Mouse (Mus musculus) spleen, adult 2 months (tissue): Measurements from ENCODE around the gene Mat2a. TPM values are rescaled to one million over a fixed set of nuclear protein-coding genes. Genes with fewer than 3 reads are reported as not detected.

Experiments used
- DNase-seq, 2 experiments: peaks; one replicate each; pipeline versions ENCODE4 v3.0.0 to v3.0.0-alpha.2; 2012 to 2021; ENCODE audit warnings: low spot score in 2 of 2, low read depth in 1 of 2
- H3K27ac ChIP-seq: fragments of 200-500 bp; 2 replicates; pipeline ENCODE4 v1.5.1; 2012; ENCODE audit warnings: low read length, inconsistent platforms; ENCODE audit not compliant: insufficient read depth
- H3K27me3 ChIP-seq: fragments of 200-500 bp; 2 replicates; pipeline ENCODE4 v1.6.1; 2012; ENCODE audit warnings: mild to moderate bottlenecking, moderate library complexity, low read length, inconsistent platforms; ENCODE audit not compliant: control insufficient read depth, insufficient read depth
- H3K36me3 ChIP-seq: fragments of 200-500 bp; 2 replicates; pipeline ENCODE4 v1.6.1; 2012; ENCODE audit warnings: mild to moderate bottlenecking, low read length, inconsistent platforms; ENCODE audit not compliant: control insufficient read depth, insufficient read depth
- H3K4me1 ChIP-seq: fragments of 200-500 bp; 2 replicates; pipeline ENCODE4 v1.6.1; 2011; ENCODE audit warnings: inconsistent platforms; ENCODE audit not compliant: control insufficient read depth, insufficient read depth, insufficient read length
- H3K4me3 ChIP-seq: fragments of 200-500 bp; 2 replicates; pipeline ENCODE4 v1.5.1; 2011; ENCODE audit warnings: mild to moderate bottlenecking, inconsistent platforms; ENCODE audit not compliant: insufficient read depth, insufficient read length; ENCODE audit errors: extremely low read depth
- CTCF ChIP-seq: fragments of 200-500 bp; IDR thresholded peaks from 2 replicates; pipeline ENCODE4 v1.5.1; 2011; ENCODE audit warnings: mild to moderate bottlenecking, inconsistent platforms; ENCODE audit not compliant: insufficient read depth, insufficient read length, insufficient replicate concordance; ENCODE audit errors: extremely low read depth
- POLR2A ChIP-seq: fragments of 200-500 bp; IDR thresholded peaks from 2 replicates; pipeline ENCODE4 v1.6.1; 2011; ENCODE audit warnings: low read depth, low read length, inconsistent platforms
- WGBS: fragments of 180-500 bp; shearing (Covaris S2); methylation state at CpG from one replicate; pipeline ENCODE4 v1.1.7; 2018; 5-methylcytosine and 5-hydroxymethylcytosine counted together
- polyA plus RNA-seq: library from polyadenylated mRNA; depleted of rRNA; stranded (reverse); fragments of >200 nt; gene quantifications from 2 replicates; pipeline ENCODE4 v1.2.3, GENCODE M21; 2012

Gene Mat2a
- polyA plus RNA-seq, 1 experiment: 45.0 TPM

DNA sequence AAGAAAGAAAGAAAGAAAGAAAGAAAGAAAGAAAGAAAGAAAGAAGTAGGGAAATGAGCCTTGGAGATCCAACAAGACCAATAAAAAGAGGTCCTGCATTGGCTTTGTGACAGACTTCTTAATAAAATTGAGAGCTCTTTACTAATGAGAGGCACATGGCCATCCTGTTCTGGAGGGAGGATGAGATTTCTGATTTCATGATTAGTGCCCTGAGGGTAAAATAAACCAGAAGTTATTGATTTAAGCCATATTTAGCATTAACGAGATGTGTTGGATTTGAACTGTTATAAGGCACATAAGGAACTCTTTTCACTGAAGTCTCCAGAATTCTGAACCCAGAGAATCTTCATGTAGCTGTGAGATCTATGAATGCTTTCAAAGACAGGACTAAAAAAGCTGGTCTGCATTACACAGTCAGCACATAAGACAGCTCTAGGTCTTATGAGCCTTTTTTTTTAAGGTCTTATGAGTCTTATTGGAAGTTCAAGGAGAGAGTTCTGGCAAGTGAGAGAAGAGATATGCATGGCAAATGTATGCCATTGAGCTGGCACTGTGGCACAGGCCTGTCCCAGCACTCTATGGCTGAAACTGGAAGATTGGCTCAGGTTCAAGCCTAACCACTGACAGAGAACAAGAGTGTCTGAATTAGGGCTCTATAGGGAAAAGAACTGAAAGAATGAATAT, 3.7 kb upstream of the Mat2a start:
- no peak for DNase-seq
- Histone ChIP-seq H3K36me3 (no peaks in the 10 kb centered on the region), H3K27ac (no peak overlapping the region), H3K4me1 (peaks cover 5% of the 10 kb centered on the region; the same call in 1 of the 2 replicates), H3K4me3 (no peak overlapping the region), H3K27me3 (no peaks in the 10 kb centered on the region)
- 96% methylated on average over 1 of the region's 1 CpGs for WGBS
- no peak for TF ChIP-seq CTCF
- no peak for TF ChIP-seq POLR2A

DNA sequence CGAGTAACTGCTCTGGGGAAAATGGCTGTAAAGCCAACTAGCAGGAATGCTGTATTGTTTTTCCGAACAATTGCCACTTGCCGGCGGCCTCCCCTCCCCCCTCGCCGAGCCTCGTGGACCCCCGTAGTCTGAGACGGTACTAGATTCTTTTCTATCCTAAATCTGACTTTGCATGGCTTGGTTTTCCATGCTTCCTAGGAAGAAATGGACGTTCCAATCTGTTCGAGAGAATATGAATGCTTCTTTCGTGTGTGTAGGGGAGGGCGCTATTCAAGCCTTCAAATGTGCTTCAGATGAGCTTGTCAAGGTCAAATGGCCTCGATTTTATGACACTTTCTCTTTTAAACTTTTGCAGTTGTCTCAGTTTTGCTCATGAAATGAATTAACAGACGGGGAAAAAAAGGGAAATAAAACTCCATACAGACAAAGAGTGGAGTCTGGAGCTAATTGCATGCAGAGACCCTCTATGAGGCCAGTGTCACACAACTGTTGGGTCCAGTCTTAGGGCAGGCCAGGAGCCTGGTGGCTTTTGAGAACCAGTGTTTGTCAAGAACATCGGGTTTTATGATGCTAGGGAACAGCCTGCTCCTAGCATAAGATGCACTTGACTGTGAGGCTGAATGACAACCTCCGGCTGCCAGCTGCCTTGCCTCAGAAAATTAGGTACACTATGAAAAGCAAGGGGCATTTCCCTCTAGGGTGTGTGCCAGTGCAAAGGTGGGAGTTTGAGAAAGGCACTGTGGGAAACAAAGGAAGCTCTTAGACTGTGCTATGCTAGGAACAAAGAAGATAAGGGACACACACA, 1.0 kb upstream of the Mat2a start:
- Histone ChIP-seq H3K4me3 (peak overlapping the region; percentile 99), H3K27ac (peak overlapping the region; percentile 100), H3K27me3 (no peaks in the 10 kb centered on the region), H3K4me1 (peaks cover 5% of the 10 kb centered on the region; the same call in 1 of the 2 replicates), H3K36me3 (peaks cover 15% of the 10 kb centered on the region)
- no peak for DNase-seq
- TF ChIP-seq POLR2A (no peak), CTCF (no peak)
- 6% methylated on average over 17 of the region's 17 CpGs for WGBS

DNA sequence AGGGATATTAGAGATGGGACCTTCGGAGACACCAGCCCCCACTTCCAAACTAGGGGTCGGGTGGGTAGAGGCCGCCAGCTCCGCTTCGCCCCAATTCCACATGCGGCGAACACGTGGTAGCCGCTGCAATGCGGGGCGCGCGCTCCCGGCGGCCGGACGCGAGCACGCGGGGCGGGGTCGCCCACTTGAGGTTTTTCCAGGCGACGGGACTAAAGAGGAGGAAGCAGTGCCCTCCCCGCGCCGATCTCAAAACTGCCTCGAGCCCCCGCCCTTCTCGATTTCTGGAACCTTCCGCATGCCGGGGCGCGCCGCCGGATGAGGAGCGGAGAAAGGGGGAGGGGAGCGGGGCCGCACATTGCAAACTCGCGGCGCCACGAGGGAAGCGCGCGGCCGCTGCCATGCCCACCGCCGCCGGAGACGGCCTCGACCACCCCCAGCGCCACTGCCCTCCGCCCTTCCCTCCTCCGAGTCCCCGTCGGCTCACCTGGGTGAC, 450 bp downstream of the Mat2a start:
- Histone ChIP-seq H3K4me3 (peak overlapping the region; percentile 99), H3K4me1 (peaks cover 5% of the 10 kb centered on the region; the same call in 1 of the 2 replicates), H3K27me3 (no peaks in the 10 kb centered on the region), H3K27ac (peak overlapping the region; percentile 100), H3K36me3 (peaks cover 22% of the 10 kb centered on the region)
- DNase-seq: peak; percentile 72 to 89
- under 1% methylated on average over 56 of the region's 57 CpGs for WGBS
- TF ChIP-seq POLR2A (no peak; the same call in 1 of the 2 replicates), CTCF (no peak)

DNA sequence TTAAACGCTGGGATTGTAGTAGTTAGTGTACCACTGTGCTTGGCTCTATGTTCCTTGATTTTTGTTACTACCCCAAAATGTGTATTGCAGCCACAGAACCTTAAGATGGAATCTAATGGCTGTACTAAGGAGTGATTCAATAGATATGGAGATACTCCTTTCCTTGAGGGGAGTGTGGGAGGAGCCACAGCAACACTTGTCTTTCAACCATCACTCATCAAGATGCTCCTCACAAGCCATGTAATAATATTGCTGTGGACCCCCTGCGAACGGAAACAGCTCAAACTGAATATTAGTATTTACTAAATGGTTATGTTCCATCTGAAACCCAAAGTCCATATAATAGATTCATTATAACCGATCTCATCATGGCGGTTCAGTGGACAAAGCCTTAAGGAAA, 1.1 kb downstream of the Mat2a start:
- no peak for DNase-seq
- TF ChIP-seq CTCF (no peak), POLR2A (no peak)
- Histone ChIP-seq H3K27ac (no peak overlapping the region), H3K4me1 (peaks cover 5% of the 10 kb centered on the region; the same call in 1 of the 2 replicates), H3K4me3 (peak overlapping the region; percentile 99), H3K36me3 (peaks cover 26% of the 10 kb centered on the region), H3K27me3 (no peaks in the 10 kb centered on the region)
- 2% methylated on average over 5 of the region's 5 CpGs for WGBS

DNA sequence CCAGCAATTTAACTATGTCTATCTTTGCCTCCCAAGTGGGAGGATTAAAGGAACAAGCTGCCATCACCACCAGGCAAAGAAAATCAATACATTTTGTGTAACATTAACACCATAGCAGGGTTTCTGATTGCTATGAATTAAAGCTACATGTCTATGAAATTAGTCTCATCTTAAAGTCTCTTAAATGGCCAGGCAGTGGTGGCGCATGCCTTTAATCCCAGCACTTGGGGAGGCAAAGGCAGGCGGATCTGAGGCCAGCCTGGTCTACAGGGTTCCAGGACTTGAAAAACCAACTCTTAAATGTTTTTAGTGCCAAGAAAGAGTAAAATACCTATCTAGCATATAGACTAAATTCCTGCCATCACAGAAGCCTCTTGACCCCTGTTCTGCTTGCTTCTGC, 7.2 kb downstream of the Mat2a start:
- Histone ChIP-seq H3K36me3 (peaks cover 42% of the 10 kb centered on the region), H3K27ac (no peak overlapping the region), H3K27me3 (no peaks in the 10 kb centered on the region), H3K4me3 (no peak overlapping the region), H3K4me1 (no peaks in the 10 kb centered on the region)
- DNase-seq: no peak
- WGBS: 96% methylated on average over 2 of the region's 2 CpGs
- TF ChIP-seq CTCF (no peak), POLR2A (no peak)

DNA sequence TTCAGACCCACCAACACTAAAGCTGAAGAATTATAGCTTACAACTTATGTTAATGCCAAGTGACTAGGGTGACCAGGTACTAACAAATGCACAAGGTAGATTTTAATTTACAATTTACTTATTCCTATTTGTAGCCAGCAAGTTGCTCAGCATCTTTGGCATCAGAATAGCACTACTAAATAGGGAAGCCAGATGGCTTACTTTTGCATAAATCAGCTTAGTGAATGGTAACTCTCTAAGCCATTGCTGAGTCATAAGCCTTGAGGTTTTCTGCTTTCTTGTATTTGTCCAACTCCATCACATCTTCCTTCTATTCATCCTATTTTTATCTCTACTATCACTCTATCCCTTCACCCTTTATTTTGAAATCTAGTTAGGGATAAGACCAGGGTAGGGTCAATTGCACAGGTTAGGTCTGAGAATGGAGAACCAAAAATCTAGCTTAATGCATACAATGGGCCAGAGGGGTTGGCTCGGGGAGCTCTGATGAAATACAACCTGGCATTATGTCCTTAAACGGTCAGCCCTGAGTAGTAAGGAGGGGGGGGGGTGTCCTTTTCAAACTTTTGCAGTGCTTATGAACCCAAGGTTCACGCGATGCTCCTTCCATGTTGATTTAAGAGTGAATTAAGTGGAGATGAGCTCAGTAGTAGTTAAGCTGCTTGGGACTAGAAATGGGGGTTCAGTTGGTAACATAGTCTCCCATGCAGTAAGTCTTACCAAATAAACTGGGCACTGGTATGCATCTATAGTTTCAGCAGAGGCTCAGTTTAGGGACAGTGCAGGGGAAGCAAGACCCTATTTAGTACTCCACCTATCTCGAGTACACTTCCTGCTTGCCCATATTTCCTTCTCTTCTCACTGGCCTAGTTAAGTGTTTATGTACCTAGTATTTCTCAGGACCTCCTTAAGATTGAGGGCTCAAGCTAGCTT, 8.1 kb downstream of the Mat2a start:
- WGBS: 64% methylated on average over 5 of the region's 5 CpGs
- no peak for DNase-seq
- no peaks in the 10 kb centered on the region for H3K4me1 ChIP-seq
- TF ChIP-seq POLR2A: no peak
- no peak overlapping the region for H3K4me3 ChIP-seq
- H3K36me3 ChIP-seq: peaks cover 37% of the 10 kb centered on the region
- H3K27ac ChIP-seq: no peak overlapping the region
- no peaks in the 10 kb centered on the region for H3K27me3 ChIP-seq
